Mouse (Mus musculus) CH12.LX (cell line): ENCODE results near the gene Unc119. TPM values are rescaled to one million over a fixed set of nuclear protein-coding genes. Genes with fewer than 3 reads are reported as not detected.

Source experiments
- DNase-seq: peaks from one replicate; pipeline ENCODE4 v3.0.0-alpha.2; 2013; ENCODE audit errors: extremely low read depth
- H3K27ac ChIP-seq: 2 replicates; pipeline ENCODE4 v1.5.1; 2012; ENCODE audit warnings: low read depth, mild to moderate bottlenecking, control low read depth, moderate library complexity; ENCODE audit not compliant: insufficient read depth
- H3K27me3 ChIP-seq: replicated peaks from 2 replicates; pipeline ENCODE3; 2012; ENCODE audit warnings: inconsistent platforms
- H3K36me3 ChIP-seq, 2 experiments: replicated peaks in 1 of 2; 2 replicates each; pipeline versions ENCODE3 to v1.6.1; 2012; ENCODE audit warnings: inconsistent platforms in 1 of 2, low read length in 1 of 2, mild to moderate bottlenecking in 1 of 2, mixed read lengths in 1 of 2, moderate library complexity in 1 of 2; ENCODE audit not compliant: control insufficient read depth in 1 of 2, insufficient read depth in 1 of 2
- H3K4me1 ChIP-seq, 2 experiments: 2 replicates each; pipeline ENCODE4 v1.6.1; 2012; ENCODE audit warnings: inconsistent platforms in 1 of 2, moderate library complexity in 1 of 2; ENCODE audit not compliant: insufficient read depth in 2 of 2, control insufficient read depth in 1 of 2
- H3K4me2 ChIP-seq: 2 replicates; pipeline ENCODE4 v1.6.1; 2012; ENCODE audit warnings: low read depth, mild to moderate bottlenecking, control low read depth; ENCODE audit not compliant: poor library complexity, insufficient read depth, severe bottlenecking
- H3K4me3 ChIP-seq, 3 experiments: fragments of 150-350 bp in 1 of 3; sonication (generic) in 1 of 3; replicated peaks in 1 of 3; 2 replicates each; pipeline versions ENCODE3 to v1.5.1; 2011 to 2012; ENCODE audit warnings: low read depth in 2 of 3, low read length in 2 of 3, mild to moderate bottlenecking in 2 of 3, moderate library complexity in 2 of 3, control low read depth in 1 of 3, improper control_type of control experiment in 1 of 3, inconsistent platforms in 1 of 3, mixed read lengths in 1 of 3; ENCODE audit not compliant: poor library complexity in 1 of 3
- H3K79me2 ChIP-seq: replicated peaks from 2 replicates; pipeline ENCODE4 v1.6.1; 2012; ENCODE audit warnings: mild to moderate bottlenecking, moderate library complexity; ENCODE audit not compliant: control insufficient read depth, poor library complexity, insufficient read depth, severe bottlenecking; ENCODE audit errors: extremely low read depth
- H3K9ac ChIP-seq: 2 replicates; pipeline ENCODE4 v1.6.1; 2012; ENCODE audit warnings: low read depth, mild to moderate bottlenecking, control low read depth, moderate library complexity; ENCODE audit not compliant: insufficient read depth
- H3K9me3 ChIP-seq: replicated peaks from 2 replicates; pipeline ENCODE3; 2012; ENCODE audit warnings: low read length, inconsistent platforms, mixed read lengths
- BHLHE40 ChIP-seq: IDR thresholded peaks from 2 replicates; pipeline ENCODE4 v1.6.1; 2011; ENCODE audit warnings: mild to moderate bottlenecking, low read depth, low read length, improper control_type of control experiment
- CHD1 ChIP-seq: IDR thresholded peaks from 2 replicates; pipeline ENCODE4 v1.6.1; 2012; ENCODE audit warnings: low read depth, low read length, improper control_type of control experiment, inconsistent platforms
- CHD2 ChIP-seq: IDR thresholded peaks from 2 replicates; pipeline ENCODE4 v1.6.1; 2011; ENCODE audit warnings: low read length, improper control_type of control experiment
- ELF1 ChIP-seq: IDR thresholded peaks from 2 replicates; pipeline ENCODE4 v1.6.1; 2014; ENCODE audit warnings: low read depth, mild to moderate bottlenecking, inconsistent platforms, low read length, improper control_type of control experiment
- EP300 ChIP-seq: IDR thresholded peaks from 2 replicates; pipeline ENCODE4 v1.6.1; 2011; ENCODE audit warnings: low read length, improper control_type of control experiment
- ETS1 ChIP-seq: conservative IDR thresholded peaks from 2 replicates; pipeline ENCODE4 v1.6.1; 2012; ENCODE audit warnings: low read depth, mild to moderate bottlenecking, inconsistent platforms, low read length, improper control_type of control experiment, moderate library complexity
- HCFC1 ChIP-seq: IDR thresholded peaks from 2 replicates; pipeline ENCODE4 v1.6.1; 2012; ENCODE audit warnings: low read depth, mild to moderate bottlenecking, inconsistent platforms, low read length, improper control_type of control experiment
- IRF4 ChIP-seq: IDR thresholded peaks from 2 replicates; pipeline ENCODE4 v1.6.1; 2014; ENCODE audit warnings: low read depth, mild to moderate bottlenecking, inconsistent platforms, low read length, improper control_type of control experiment
- KAT2A ChIP-seq: IDR thresholded peaks from 2 replicates; pipeline ENCODE4 v1.6.1; 2012; ENCODE audit warnings: low read length, improper control_type of control experiment, inconsistent platforms; ENCODE audit not compliant: insufficient replicate concordance
- MAZ ChIP-seq: IDR thresholded peaks from 2 replicates; pipeline ENCODE4 v1.6.1; 2012; ENCODE audit warnings: low read depth, mild to moderate bottlenecking, inconsistent platforms, low read length, improper control_type of control experiment, moderate library complexity
- MEF2A ChIP-seq: IDR thresholded peaks from 2 replicates; pipeline ENCODE4 v1.6.1; 2014; ENCODE audit warnings: low read depth, mild to moderate bottlenecking, inconsistent platforms, low read length, improper control_type of control experiment, borderline replicate concordance
- POLR2AphosphoS2 ChIP-seq: IDR thresholded peaks from 2 replicates; pipeline ENCODE4 v1.6.1; 2011; ENCODE audit warnings: low read depth, low read length, improper control_type of control experiment
- SMC3 ChIP-seq: IDR thresholded peaks from 2 replicates; pipeline ENCODE4 v1.6.1; 2011; ENCODE audit warnings: low read depth, low read length, improper control_type of control experiment
- TBP ChIP-seq: conservative IDR thresholded peaks from 2 replicates; pipeline ENCODE4 v1.6.1; 2011; ENCODE audit warnings: low read depth, low read length, improper control_type of control experiment
- UBTF ChIP-seq: IDR thresholded peaks from 2 replicates; pipeline ENCODE4 v1.6.1; 2012; ENCODE audit warnings: low read depth, mild to moderate bottlenecking, inconsistent platforms, low read length, improper control_type of control experiment, moderate library complexity
- USF1 ChIP-seq: IDR thresholded peaks from 2 replicates; pipeline ENCODE4 v1.6.1; 2014; ENCODE audit warnings: low read depth, mild to moderate bottlenecking, inconsistent platforms, low read length, improper control_type of control experiment
- ZC3H11A ChIP-seq: IDR thresholded peaks from 2 replicates; pipeline ENCODE4 v1.6.1; 2012; ENCODE audit warnings: low read depth, mild to moderate bottlenecking, inconsistent platforms, low read length, improper control_type of control experiment
- ZKSCAN1 ChIP-seq: IDR thresholded peaks from 2 replicates; pipeline ENCODE4 v1.6.1; 2012; ENCODE audit warnings: low read depth, inconsistent platforms, low read length, improper control_type of control experiment, borderline replicate concordance
- ZMIZ1 ChIP-seq: IDR thresholded peaks from 2 replicates; pipeline ENCODE4 v1.6.1; 2012; ENCODE audit warnings: low read depth, mild to moderate bottlenecking, inconsistent platforms, low read length, improper control_type of control experiment
- ZNF384 ChIP-seq: IDR thresholded peaks from 2 replicates; pipeline ENCODE4 v1.6.1; 2012; ENCODE audit warnings: low read depth, low read length, improper control_type of control experiment, inconsistent platforms
- dilution Hi-C: fragments of 300-500 bp; cut with MboI; formaldehyde crosslinking; loops from 2 replicates; pipeline ENCODE4 v1.14.3; 2020; ENCODE audit warnings: low sequenced_read_pairs; ENCODE audit not compliant: extremely low pct_unique_long_range_greater_than_20kb, extremely low pct_ligation_motif_present
- in situ Hi-C: fragments of 300-500 bp; cut with MboI; formaldehyde crosslinking; loops from 3 replicates; pipeline ENCODE4 v1.14.3; 2019; ENCODE audit warnings: low sequenced_read_pairs, low pct_ligation_motif_present, low pct_unique_long_range_greater_than_20kb, mixed read lengths
- polyA plus RNA-seq: library from polyadenylated mRNA; unstranded; fragments of >175 nt; gene quantifications from 2 replicates; pipeline ENCODE4 v1.2.1, GENCODE M21; 2012; ENCODE audit warnings: low read depth; ENCODE audit not compliant: insufficient read length
- total RNA-seq, 2 experiments: library from RNA; depleted of rRNA; stranded (reverse); fragments of 300-350 nt in 1 of 2; fragments of >200 nt in 1 of 2; gene quantifications; 2 replicates each; pipeline ENCODE4 v1.2.3; 2012 to 2014

Unc119 gene
- total and polyA plus RNA-seq, 3 experiments, result 81.6 to 227 (median 173) TPM

GRCm38 (mm10) chr11:78353081-78353480 is 9.8 kb downstream of the Unc119 start (continued):
- TF ChIP-seq ZMIZ1, result no peak
- TF ChIP-seq IRF4, result no peak
- no peak for TF ChIP-seq ZC3H11A
- no peak for TF ChIP-seq CHD1
- TF ChIP-seq SMC3, result no peak
- TF ChIP-seq ZNF384, result no peak
- no peak for TF ChIP-seq ZKSCAN1
- peak; percentile 50 for TF ChIP-seq TBP
- no peak for TF ChIP-seq BHLHE40
- TF ChIP-seq ETS1, result no peak
- no peak for TF ChIP-seq CHD2
- TF ChIP-seq EP300, result no peak
- no peak for TF ChIP-seq MEF2A
- TF ChIP-seq POLR2AphosphoS2, result no peak
- TF ChIP-seq USF1, result no peak
- TF ChIP-seq UBTF, result no peak
- no peak for TF ChIP-seq KAT2A
- TF ChIP-seq ELF1, result peak; percentile 70
- TF ChIP-seq HCFC1, result no peak

DNA sequence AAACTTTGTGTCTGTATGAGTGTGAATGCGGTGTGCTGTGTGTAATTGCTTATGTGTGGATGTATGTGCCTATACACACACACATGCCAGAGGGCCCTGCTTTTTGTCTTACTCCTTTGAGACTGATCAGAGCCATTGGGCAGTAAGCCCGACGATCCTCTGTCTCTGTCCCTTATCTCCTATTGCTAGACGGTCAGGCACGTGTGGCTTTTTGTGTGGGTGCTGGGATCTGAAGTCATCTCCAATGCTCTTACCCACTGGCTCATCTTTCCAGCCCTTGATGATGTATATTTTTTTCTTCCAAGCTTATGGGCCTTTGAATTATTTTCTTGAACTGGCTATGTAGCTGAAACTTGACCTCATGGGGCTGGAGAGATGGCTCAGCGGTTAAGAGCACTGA is 11.6 kb downstream of the Unc119 start:
- Histone ChIP-seq H3K9ac (no peak overlapping the region), H3K9me3 (no peaks in the 10 kb centered on the region), H3K4me2 (no peak overlapping the region), H3K27ac (no peak overlapping the region), H3K4me1 (peaks cover 5 to 48% of the 10 kb centered on the region in 2 experiments; a peak in 3 of 4 replicates), H3K4me3 (no peak overlapping the region), H3K79me2 (no peaks in the 10 kb centered on the region), H3K36me3 (peaks cover 0 to 6% of the 10 kb centered on the region in 2 experiments), H3K27me3 (no peaks in the 10 kb centered on the region)
- dilution Hi-C loops, result no loop called here
- no peak for DNase-seq
- in situ Hi-C loops, result no loop called here
- TF ChIP-seq MAZ (no peak), KAT2A (no peak), CHD2 (0 out of 2 replicates have a peak, but pooled peaks have one; percentile 16)
